Mouse (Mus musculus): ENCODE data around the gene Slc28a2.
"Not testable (repeated sequence)": the region's sequence is repeated elsewhere in the genome, so short reads cannot be mapped to it uniquely, and the experiment has no call there.

The Slc28a2 gene

GRCm38 (mm10) chr2:122426200-122426599 lies at the start of gene Slc28a2:
TSS of gene Slc28a2 (plus strand) at chr2:122426477.
- peak in 1 of 2 experiments; percentile 1 for DNase-seq

- peak; percentile 98 for DNase-seq
These were observed 49.0 kb upstream of the Slc28a2 start for GRCm38 (mm10) chr2:122377215-122377674.

- peak; percentile 70 to 81 for DNase-seq
These were observed 48.5 kb upstream of the Slc28a2 start for GRCm38 (mm10) chr2:122377751-122378246.

GRCm38 (mm10) chr2:122378421-122379291 lies 47.6 kb upstream of the Slc28a2 start:
- DNase-seq: peak; percentile 31 to 57

- DNase-seq: no peak
These were observed 47.0 kb upstream of the Slc28a2 start for GRCm38 (mm10) chr2:122379292-122379650.

- DNase-seq: peak; percentile 54 to 68
These were observed 45.4 kb upstream of the Slc28a2 start for GRCm38 (mm10) chr2:122380768-122381311.

- peak; percentile 20 to 37 for DNase-seq
These were observed 44.8 kb upstream of the Slc28a2 start for GRCm38 (mm10) chr2:122381329-122382103.

- DNase-seq: no peak
These were observed 44.2 kb upstream of the Slc28a2 start for GRCm38 (mm10) chr2:122382121-122382520.

GRCm38 (mm10) chr2:122385095-122385494 lies 41.2 kb upstream of the Slc28a2 start:
- DNase-seq: no peak

GRCm38 (mm10) chr2:122387135-122387534 lies 39.1 kb upstream of the Slc28a2 start:
- not testable (repeated sequence) for DNase-seq

- no peak for DNase-seq
These were observed 30.1 kb upstream of the Slc28a2 start for GRCm38 (mm10) chr2:122396150-122396549.

- DNase-seq: no peak
These were observed 18.7 kb upstream of the Slc28a2 start for GRCm38 (mm10) chr2:122407607-122408006.

GRCm38 (mm10) chr2:122408928-122409327 lies 17.3 kb upstream of the Slc28a2 start:
- no peak for DNase-seq

- DNase-seq: not testable (repeated sequence)
These were observed 368 bp downstream of the Slc28a2 start for GRCm38 (mm10) chr2:122426645-122427044.

GRCm38 (mm10) chr2:122438706-122439482 lies 12.6 kb downstream of the Slc28a2 start:
- DNase-seq: not testable (repeated sequence)

GRCm38 (mm10) chr2:122440521-122440920 lies 14.2 kb downstream of the Slc28a2 start:
- DNase-seq: not testable (repeated sequence)

- no peak for DNase-seq
These were observed 15.0 kb downstream of the Slc28a2 start for GRCm38 (mm10) chr2:122441000-122441933.

- DNase-seq: no peak
These were observed 24.1 kb downstream of the Slc28a2 start for GRCm38 (mm10) chr2:122450351-122450750.

GRCm38 (mm10) chr2:122452426-122452825 lies 26.1 kb downstream of the Slc28a2 start:
- no peak for DNase-seq

- DNase-seq: peak in 1 of 2 experiments; percentile 5
These were observed 40.6 kb downstream of the Slc28a2 start for GRCm38 (mm10) chr2:122466901-122467300.

Data from kidney, postnatal 4 days (tissue).